Comparison of ENCODE assay signal across 13 mouse cellular contexts in the genomic region with DNA sequence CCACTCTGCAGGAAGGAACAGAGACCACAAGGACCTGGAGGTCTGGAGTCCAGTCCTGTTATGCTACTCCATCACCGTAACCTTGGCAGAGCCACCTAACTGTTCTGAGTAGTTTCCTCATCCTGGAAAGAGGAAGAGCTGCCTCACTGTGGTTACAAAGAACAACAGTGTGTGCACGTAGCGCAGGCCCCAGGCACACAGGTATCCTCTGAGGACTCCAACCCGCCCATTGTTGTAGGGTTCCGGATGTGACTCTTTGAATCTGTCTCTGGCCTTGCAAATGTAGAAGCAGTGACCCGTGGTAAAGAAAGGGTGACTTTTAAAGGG. TPM values are rescaled to one million over a fixed set of nuclear protein-coding genes. Genes with fewer than 3 reads are reported as not detected.
A peak's percentile ranks its signal among the peaks of the same experiment; 100 is the strongest.
DNase-seq lines count a peak whose midpoint lies in the region; ATAC-seq lines count a peak whose summit lies in the region.
"Had no signal": no experiment of that assay in that cellular context is flagged by ENCODE, and none has a peak within 500 bp of the region (broad histone marks: within the 10 kb centered on the region; RNA-seq: fewer than 3 reads in every experiment).

No protein-coding gene starts in this region.

- 51% methylated on average over 6 of the region's 6 CpGs for WGBS in lung, embryonic 15.5 days

- no peak overlapping the region for H3K4me2 ChIP-seq in lung, embryonic 15.5 days
- H3K4me2 ChIP-seq: heart, embryonic 13.5 days; neural tube, embryonic 12.5 days had no signal

- peak overlapping the region; percentile 91 for H3K27ac ChIP-seq in lung, embryonic 15.5 days
- H3K27ac ChIP-seq: neural tube, embryonic 12.5 days had no signal

- DNase-seq in embryo, embryonic 10.5 days (ENCODE audit: low spot score): peak; percentile 35
- DNase-seq in embryo, embryonic 9.5 days (ENCODE audit: extremely low spot score): no peak
- no peak for DNase-seq in lung, postnatal 10 days
- DNase-seq in MEL-GATA-1-ER (ENCODE audit: extremely low read depth, low read depth): peak; percentile 68
- no peak for DNase-seq in natural killer cell, adult 2 months (ENCODE audit: low spot score in 2 of 2)
- DNase-seq: cerebellum, postnatal 10 days; lung, postnatal 14 days; right cerebral cortex, postnatal 14 days had no signal

- H3K27me3 ChIP-seq in lung, embryonic 15.5 days: no peaks in the 10 kb centered on the region; the same call in 1 of the 2 replicates
- H3K27me3 ChIP-seq in megakaryocyte, embryonic 14.5 days (replicated peaks): no peaks in the 10 kb centered on the region

- H3K9ac ChIP-seq in lung, embryonic 15.5 days: no peak overlapping the region
- H3K9ac ChIP-seq: heart, embryonic 13.5 days; neural tube, embryonic 12.5 days had no signal

- peak; percentile 30; the same call in 1 of the 2 replicates for ATAC-seq in lung, embryonic 15.5 days (ENCODE audit: borderline replicate concordance, extremely low read depth, low FRiP score, low TSS enrichment)
- ATAC-seq in CD4-positive, CD25-positive, alpha-beta regulatory T cell, adult 4 months: no peak

- no peaks in the 10 kb centered on the region for H3K36me3 ChIP-seq in lung, embryonic 15.5 days
- peaks cover 16% of the 10 kb centered on the region for H3K36me3 ChIP-seq in megakaryocyte, embryonic 14.5 days (replicated peaks; ENCODE audit: low read length)
- H3K36me3 ChIP-seq: heart, embryonic 13.5 days; neural tube, embryonic 12.5 days had no signal

- no peaks in the 10 kb centered on the region for H3K9me3 ChIP-seq in lung, embryonic 15.5 days
- no peaks in the 10 kb centered on the region; the same call in 1 of the 2 replicates for H3K9me3 ChIP-seq in megakaryocyte, embryonic 14.5 days
- H3K9me3 ChIP-seq: neural tube, embryonic 12.5 days had no signal

- no peak overlapping the region for H3K4me3 ChIP-seq in lung, embryonic 15.5 days
- peak overlapping the region; percentile 79 for H3K4me3 ChIP-seq in megakaryocyte, embryonic 14.5 days (replicated peaks)
- H3K4me3 ChIP-seq: heart, embryonic 13.5 days; neural tube, embryonic 12.5 days had no signal

- H3K4me1 ChIP-seq in lung, embryonic 15.5 days: peaks cover 38% of the 10 kb centered on the region
- peaks cover 76% of the 10 kb centered on the region for H3K4me1 ChIP-seq in megakaryocyte, embryonic 14.5 days

RNA-seq across cellular contexts. Expression of a gene that starts 39.0 kb away (rescaled TPM):
- 21.1 and 21.5 TPM in 2 replicates for polyA plus RNA-seq in lung, embryonic 15.5 days (2015; fragmentation: Nextera tagmentation; extraction: Ambion mirVana)
- polyA plus RNA-seq in megakaryocyte, embryonic 14.5 days (2012; ENCODE audit: insufficient read depth, low replicate concordance): 47.6 and 68.3 TPM in 2 replicates
- 1 to 10 TPM; 1.7 TPM for polyA plus RNA-seq in CD4-positive, CD25-positive, alpha-beta regulatory T cell, adult 4 months (2017; shearing (Covaris generic))

Comparison
In these comparisons a context has a peak if more than half of its experiments do, and no peak if none do; other contexts are left out.
1. DNase-seq: peak in embryo, embryonic 10.5 days (single experiment) and MEL-GATA-1-ER (single experiment); none in embryo, embryonic 9.5 days (single experiment), lung, postnatal 10 days (single experiment) and natural killer cell, adult 2 months (0 of 2).